Mouse (Mus musculus): ENCODE measurements around the gene Gm28827.
"Not testable (repeated sequence)": the region's sequence is repeated elsewhere in the genome, so short reads cannot be mapped to it uniquely, and the experiment has no call there.

Gm28827 gene

DNA sequence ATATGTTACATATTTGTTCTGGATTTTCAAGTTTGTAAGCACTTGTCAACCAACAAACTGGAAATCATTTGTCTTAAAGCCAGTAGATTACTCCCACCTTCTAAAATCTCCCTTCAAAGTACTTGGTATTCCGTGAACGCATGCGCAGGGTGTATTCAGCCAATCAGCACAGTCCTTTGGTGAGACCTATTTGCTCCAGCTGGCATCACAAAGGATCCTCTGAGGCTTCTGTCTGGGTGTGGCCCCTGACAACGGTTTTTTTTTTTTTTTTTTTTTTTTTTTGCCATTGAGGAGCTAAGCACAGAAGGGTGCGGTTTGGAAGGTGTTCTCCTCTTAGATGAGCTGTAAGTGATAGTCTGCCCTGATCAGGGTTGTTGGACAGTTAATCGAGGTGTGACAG is at the start of gene Gm28827:
TSS of gene Gm28827 (plus strand) at position 301 of the 400 bp plus-strand sequence.
- not testable (repeated sequence) for DNase-seq (ENCODE audit: low spot score)
